Mouse (Mus musculus) midbrain, postnatal 0 days (tissue): Measurements from ENCODE around the gene Lpo. TPM values are rescaled to one million over a fixed set of nuclear protein-coding genes. Genes with fewer than 3 reads are reported as not detected.
A peak's percentile ranks its signal among the peaks of the same experiment; 100 is the strongest.

Source experiments
- ATAC-seq: fragments of 200-750 bp; cut with Nextera tagmentation; 2 replicates; pipeline ENCODE4 v1.8.0; 2017; ENCODE audit warnings: moderate number of reproducible peaks, mild to moderate bottlenecking, moderate TSS enrichment, moderate library complexity; ENCODE audit not compliant: low FRiP score
- DNase-seq: peaks from one replicate; pipeline ENCODE4 v3.0.0-alpha.2; 2015; ENCODE audit warnings: low spot score
- H3K27ac ChIP-seq: fragments of 300-500 bp; sonication (generic); 2 replicates; pipeline ENCODE4 v1.5.1; 2014; ENCODE audit warnings: low read depth, mild to moderate bottlenecking, low read length, mixed read lengths
- H3K27me3 ChIP-seq: fragments of 300-500 bp; sonication (generic); 2 replicates; pipeline ENCODE4 v1.6.1; 2014; ENCODE audit warnings: low read length, control low read depth, mixed read lengths; ENCODE audit not compliant: insufficient read depth
- H3K36me3 ChIP-seq: fragments of 300-500 bp; sonication (generic); 2 replicates; pipeline ENCODE4 v1.6.1; 2014; ENCODE audit warnings: low read length, control low read depth, mixed read lengths; ENCODE audit not compliant: insufficient read depth
- H3K4me1 ChIP-seq: fragments of 300-500 bp; sonication (generic); 2 replicates; pipeline ENCODE4 v1.6.1; 2014; ENCODE audit warnings: mild to moderate bottlenecking, control low read depth, antibody characterized with exemption, low read length, mixed read lengths; ENCODE audit not compliant: insufficient read depth
- H3K4me2 ChIP-seq: fragments of 300-500 bp; sonication (generic); 2 replicates; pipeline ENCODE4 v1.6.1; 2014; ENCODE audit warnings: low read depth, mild to moderate bottlenecking, low read length, mixed read lengths; ENCODE audit not compliant: poor library complexity, severe bottlenecking
- H3K4me3 ChIP-seq: fragments of 300-500 bp; sonication (generic); 2 replicates; pipeline ENCODE4 v1.5.1; 2014; ENCODE audit warnings: low read depth, mild to moderate bottlenecking, low read length, moderate library complexity
- H3K9ac ChIP-seq: fragments of 300-500 bp; sonication (generic); replicated peaks from 2 replicates; pipeline ENCODE4 v1.6.1; 2014; ENCODE audit warnings: mild to moderate bottlenecking, low read length, moderate library complexity, mixed read lengths; ENCODE audit not compliant: poor library complexity, severe bottlenecking
- H3K9me3 ChIP-seq: fragments of 300-500 bp; sonication (generic); 2 replicates; pipeline ENCODE4 v1.6.1; 2016; ENCODE audit warnings: low read length, control low read depth
- CTCF ChIP-seq: IDR thresholded peaks from 2 replicates; pipeline ENCODE4 v1.5.1; 2016; ENCODE audit warnings: antibody characterized with exemption, mild to moderate bottlenecking
- WGBS: fragments of 180-500 bp; shearing (Covaris S2); extraction: QIAGEN DNeasy Blood & Tissue Kit; methylation state at CpG from one replicate; pipeline ENCODE4 v1.1.7; 2014; 5-methylcytosine and 5-hydroxymethylcytosine counted together
- microRNA counts: library from miRNA; unstranded; fragments of <30 nt; microRNA quantifications from one replicate; lab custom pipeline; 2015
- microRNA-seq: library from miRNA; unstranded; fragments of <30 nt; microRNA quantifications from one replicate; pipeline ENCODE4, GENCODE M21; 2016; ENCODE audit warnings: borderline number of aligned reads
- polyA plus RNA-seq: library from polyadenylated mRNA; unstranded; fragments of >200 nt; fragmentation: Nextera tagmentation; extraction: Ambion mirVana; gene quantifications from 2 replicates; pipeline ENCODE4 v1.2.1, GENCODE M21; 2015
- total RNA-seq: library from RNA; depleted of rRNA; stranded (reverse); fragments of >200 nt; gene quantifications from 2 replicates; pipeline ENCODE4 v1.2.3, GENCODE M21; 2014; rRNA removed

Lpo gene
- total and polyA plus RNA-seq, 2 experiments from 2014 or later: 2.5 to 3.8 TPM

- no peaks in the 10 kb centered on the region for H3K27me3 ChIP-seq
- ATAC-seq (no peak), DNase-seq (peak; percentile 75)
- 4% methylated on average over 3 of the region's 3 CpGs for WGBS
- H3K4me3 ChIP-seq: peak overlapping the region; percentile 79; the same call in 1 of the 2 replicates
- H3K9me3 ChIP-seq: no peaks in the 10 kb centered on the region
- H3K36me3 ChIP-seq: no peaks in the 10 kb centered on the region
- H3K4me2 ChIP-seq: peak overlapping the region; percentile 95
- H3K27ac ChIP-seq: peak overlapping the region; percentile 90
- TF ChIP-seq CTCF: peak; percentile 69
- H3K4me1 ChIP-seq: no peaks in the 10 kb centered on the region; the same call in 1 of the 2 replicates
- peak overlapping the region; percentile 78 for H3K9ac ChIP-seq
Measured at GRCm38 (mm10) chr11:87759609-87760005, 68.5 kb downstream of the Lpo start.

GRCm38 (mm10) chr11:87758957-87759608, 69.0 kb downstream of the Lpo start:
- peak overlapping the region; percentile 95; the same call in 1 of the 2 replicates for H3K4me2 ChIP-seq
- H3K27ac ChIP-seq: peak overlapping the region; percentile 90; the same call in 1 of the 2 replicates
- no peaks in the 10 kb centered on the region for H3K9me3 ChIP-seq
- no peak overlapping the region for H3K9ac ChIP-seq
- H3K4me1 ChIP-seq: no peaks in the 10 kb centered on the region; the same call in 1 of the 2 replicates
- no peak for TF ChIP-seq CTCF
- no peak for DNase-seq
- no peaks in the 10 kb centered on the region for H3K36me3 ChIP-seq
- H3K27me3 ChIP-seq: no peaks in the 10 kb centered on the region
- 79% methylated on average over 4 of the region's 4 CpGs for WGBS
- ATAC-seq: no peak
- no peak overlapping the region for H3K4me3 ChIP-seq

- Histone ChIP-seq H3K4me2 (no peak overlapping the region), H3K9ac (no peak overlapping the region), H3K4me3 (no peak overlapping the region), H3K4me1 (no peaks in the 10 kb centered on the region; the same call in 1 of the 2 replicates), H3K27ac (no peak overlapping the region), H3K9me3 (no peaks in the 10 kb centered on the region), H3K27me3 (no peaks in the 10 kb centered on the region), H3K36me3 (no peaks in the 10 kb centered on the region)
- ATAC-seq: no peak
- WGBS: 81% methylated on average over 7 of the region's 7 CpGs
- no peak for DNase-seq
- no peak for TF ChIP-seq CTCF
Measured at GRCm38 (mm10) chr11:87758161-87758911, 69.8 kb downstream of the Lpo start.

GRCm38 (mm10) chr11:87757001-87757954, 70.8 kb downstream of the Lpo start:
- no peak for ATAC-seq
- H3K4me1 ChIP-seq: no peaks in the 10 kb centered on the region; the same call in 1 of the 2 replicates
- H3K9ac ChIP-seq: no peak overlapping the region
- TF ChIP-seq CTCF: no peak
- H3K27ac ChIP-seq: no peak overlapping the region
- H3K36me3 ChIP-seq: no peaks in the 10 kb centered on the region
- H3K9me3 ChIP-seq: no peaks in the 10 kb centered on the region
- H3K4me3 ChIP-seq: no peak overlapping the region
- H3K27me3 ChIP-seq: no peaks in the 10 kb centered on the region
- H3K4me2 ChIP-seq: no peak overlapping the region
- no peak for DNase-seq
- WGBS: 89% methylated on average over 25 of the region's 25 CpGs

MicroRNAs within 50 kb of the gene (microRNA counts, 519-probe panel; counts per million panel counts)
- microRNA mmu-miR-142-3p (lab: Ali Mortazavi, UCI) (528 counts per million, percentile 58 among the panel's probes with 10 or more counts), microRNA mmu-miR-142-5p (lab: Ali Mortazavi, UCI) (1,946 counts per million, percentile 64 among the panel's probes with 10 or more counts)

Small RNAs within 50 kb of the gene (microRNA-seq; reads per million reads assigned to microRNA genes)
- gene Mir142 (not detected), gene Mir142b (not detected)

Other genes starting within 250 kb of the Lpo start
- gene Mtmr4, start 236.1 kb downstream of the Lpo start, total RNA-seq: 98.9 and 116 TPM in 2 replicates
- gene Mtmr4, start 236.1 kb downstream of the Lpo start, polyA plus RNA-seq: 33.2 and 34.1 TPM in 2 replicates
- 0.11 and 0.52 TPM in 2 replicates for gene Hsf5, start 211.1 kb downstream of the Lpo start, total RNA-seq
- 0.10 and 0.25 TPM in 2 replicates for gene Hsf5, start 211.1 kb downstream of the Lpo start, polyA plus RNA-seq
- gene Rnf43, start 165.6 kb downstream of the Lpo start, total RNA-seq: 2.8 and 5.0 TPM in 2 replicates
- gene Rnf43, start 165.6 kb downstream of the Lpo start, polyA plus RNA-seq: 0.56 and 0.93 TPM in 2 replicates
- gene Supt4a, start 90.7 kb downstream of the Lpo start, total RNA-seq: 47.8 and 55.4 TPM in 2 replicates
- 122 and 128 TPM in 2 replicates for gene Supt4a, start 90.7 kb downstream of the Lpo start, polyA plus RNA-seq
- 206 and 215 TPM in 2 replicates for gene Tspoap1, start 67.7 kb downstream of the Lpo start, total RNA-seq
- gene Tspoap1, start 67.7 kb downstream of the Lpo start, polyA plus RNA-seq: 47.3 and 57.8 TPM in 2 replicates
- 0.19 TPM in 1 of 2 replicates, not detected in the other for gene Mpo, start 34.7 kb downstream of the Lpo start, total RNA-seq
- 0.20 TPM in 1 of 2 replicates, not detected in the other for gene Mpo, start 34.7 kb downstream of the Lpo start, polyA plus RNA-seq
- gene Mks1, start 24.9 kb upstream of the Lpo start, total RNA-seq: 9.1 and 16.0 TPM in 2 replicates
- 8.5 and 10.5 TPM in 2 replicates for gene Mks1, start 24.9 kb upstream of the Lpo start, polyA plus RNA-seq
- gene Epx, start 47.2 kb upstream of the Lpo start, total RNA-seq: 0.94 and 1.4 TPM in 2 replicates
- gene Epx, start 47.2 kb upstream of the Lpo start, polyA plus RNA-seq: 1.2 and 1.7 TPM in 2 replicates
- not detected in 2 replicates for gene Olfr462, start 64.0 kb upstream of the Lpo start, total RNA-seq
- gene Olfr462, start 64.0 kb upstream of the Lpo start, polyA plus RNA-seq: not detected in 2 replicates
- not detected in 2 replicates for gene Olfr463, start 69.1 kb upstream of the Lpo start, total RNA-seq
- 0.09 TPM in 1 of 2 replicates, not detected in the other for gene Olfr463, start 69.1 kb upstream of the Lpo start, polyA plus RNA-seq
- gene Olfr464, start 92.7 kb upstream of the Lpo start, total RNA-seq: 0.22 and 0.24 TPM in 2 replicates
- not detected in 2 replicates for gene Olfr464, start 92.7 kb upstream of the Lpo start, polyA plus RNA-seq
- 72.1 and 89.8 TPM in 2 replicates for gene Dynll2, start 159.2 kb upstream of the Lpo start, total RNA-seq
- gene Dynll2, start 159.2 kb upstream of the Lpo start, polyA plus RNA-seq: 54.5 and 56.8 TPM in 2 replicates
- gene Srsf1, start 219.1 kb upstream of the Lpo start, total RNA-seq: 280 and 374 TPM in 2 replicates
- 111 and 125 TPM in 2 replicates for gene Srsf1, start 219.1 kb upstream of the Lpo start, polyA plus RNA-seq
- gene Vezf1, start 240.0 kb upstream of the Lpo start, total RNA-seq: 31.4 and 40.6 TPM in 2 replicates
- 29.7 and 30.9 TPM in 2 replicates for gene Vezf1, start 240.0 kb upstream of the Lpo start, polyA plus RNA-seq